Mouse (Mus musculus) cerebellum, adult 2 months (tissue): ENCODE measurements around the gene Proca1.

Experiments used
- CTCF ChIP-seq: fragments of 200-500 bp; IDR thresholded peaks from 2 replicates; pipeline ENCODE4 v1.5.1; 2011; ENCODE audit warnings: low read depth, mild to moderate bottlenecking, control low read depth, low read length, moderate library complexity, borderline replicate concordance; ENCODE audit not compliant: insufficient read depth
- POLR2A ChIP-seq: fragments of 200-500 bp; IDR thresholded peaks from 2 replicates; pipeline ENCODE4 v1.6.1; 2011; ENCODE audit warnings: low read length, control low read depth, borderline replicate concordance; ENCODE audit not compliant: insufficient read depth

GRCm38 (mm10) chr11:78163045-78163444 is 30.1 kb upstream of the Proca1 start:
- no peak for TF ChIP-seq CTCF
- no peak for TF ChIP-seq POLR2A
